Mouse (Mus musculus) embryonic stem cell, embryonic (primary cell): ENCODE data around the gene S100z.

Experiments used
- CTCF ChIA-PET, 4 experiments: fragments of 300-600 bp in 2 of 4; fragments of 350-600 bp in 2 of 4; sonication (Branson Sonifier 250); formaldehyde crosslinking; loops; one replicate each; lab custom pipeline; 2022; ENCODE audit warnings: inconsistent platforms in 2 of 4; lab: Charles Lee
- POLR2A ChIA-PET, 4 experiments: fragments of 300-600 bp in 2 of 4; fragments of 350-600 bp in 2 of 4; sonication (Branson Sonifier 250); formaldehyde crosslinking; loops; one replicate each; lab custom pipeline; 2022; ENCODE audit warnings: antibody characterized with exemption in 4 of 4, inconsistent platforms in 1 of 4; lab: Charles Lee

S100z gene

GRCm38 (mm10) chr13:95478671-95479413, at the start of gene S100z:
Gene S100z (minus strand): TSS chr13:95478721.
- ChIA-PET CTCF (interaction anchor here in 3 of 4 experiments (0.5 to 1.1 kb wide), 4 partner anchors 11 to 625 kb away, joined by 3 to 6 read pairs (median 3); no protein-coding TSS in a partner anchor), POLR2A (no interaction called here)

GRCm38 (mm10) chr13:95524674-95525491, 46.4 kb upstream of the S100z start, which contains the start of gene F2rl1:
Gene F2rl1 (minus strand): TSS chr13:95525227.
- POLR2A ChIA-PET, result interaction anchor here (0.5 to 6.5 kb wide), 23 partner anchors 9 to 1000 kb away, joined by 3 to 100 read pairs (median 5); partner anchors contain the start of gene F2r (in 2 of the 4)
- CTCF ChIA-PET, result interaction anchor here (0.6 to 1.0 kb wide), 6 partner anchors 10 to 55 kb away, joined by 3 to 14 read pairs (median 4); no protein-coding TSS in a partner anchor

GRCm38 (mm10) chr13:95524424-95524673, 45.8 kb upstream of the S100z start:
- POLR2A ChIA-PET, result interaction anchor here (0.6 to 6.5 kb wide), 12 partner anchors 8 to 1842 kb away, joined by 3 to 100 read pairs (median 10); partner anchors contain the start of gene F2r (in 1 of the 4)
- CTCF ChIA-PET, result interaction anchor here in 1 of 4 experiments (0.8 kb wide), 1 partner anchor 54 kb away, joined by 3 read pairs; no protein-coding TSS in a partner anchor

DNA sequence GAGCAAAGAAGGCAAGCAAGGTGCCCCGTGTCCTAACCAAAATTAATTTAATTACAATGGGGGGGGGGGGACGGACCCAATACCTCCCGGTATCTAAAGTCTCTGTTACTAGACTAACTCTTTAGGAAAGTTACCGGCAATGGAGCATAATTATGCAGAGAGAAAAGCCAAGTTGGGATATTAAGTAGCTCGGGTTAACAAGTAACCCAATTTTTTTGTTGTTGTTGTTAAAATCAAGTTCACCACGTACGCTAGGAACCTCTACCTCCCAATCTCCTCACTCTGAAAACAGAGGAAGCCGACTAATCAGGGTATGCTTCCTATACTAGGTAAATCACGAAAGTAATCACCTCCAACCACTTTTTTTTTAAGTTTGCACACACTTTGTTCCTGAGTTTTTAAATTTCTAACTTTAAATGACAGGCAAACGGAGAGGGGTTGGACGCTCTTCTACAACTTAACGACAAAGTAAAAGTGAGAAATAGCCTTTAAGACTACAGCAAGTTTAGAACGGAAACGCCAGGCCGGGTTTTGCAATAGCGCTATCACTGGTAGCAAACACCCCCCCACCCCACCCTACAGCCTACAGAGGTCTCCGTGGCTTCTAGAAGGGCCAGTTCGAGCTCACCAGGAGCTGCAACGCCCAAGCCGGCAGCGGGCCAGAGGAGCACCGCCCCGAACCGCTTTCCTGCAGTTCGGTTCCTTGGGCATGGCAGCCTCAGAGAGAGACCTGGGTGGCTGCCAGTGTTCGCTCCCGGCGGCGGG, 45.3 kb upstream of the S100z start:
- CTCF ChIA-PET, result interaction anchor here in 1 of 4 experiments (0.6 to 0.7 kb wide), 2 partner anchors 12 to 1018 kb away, joined by 3 to 4 read pairs; partner anchors contain the start of genes Col4a3bp and Polk
- POLR2A ChIA-PET, result interaction anchor here (0.6 to 6.5 kb wide), 16 partner anchors 9 to 1843 kb away, joined by 3 to 100 read pairs (median 5); no protein-coding TSS in a partner anchor

DNA sequence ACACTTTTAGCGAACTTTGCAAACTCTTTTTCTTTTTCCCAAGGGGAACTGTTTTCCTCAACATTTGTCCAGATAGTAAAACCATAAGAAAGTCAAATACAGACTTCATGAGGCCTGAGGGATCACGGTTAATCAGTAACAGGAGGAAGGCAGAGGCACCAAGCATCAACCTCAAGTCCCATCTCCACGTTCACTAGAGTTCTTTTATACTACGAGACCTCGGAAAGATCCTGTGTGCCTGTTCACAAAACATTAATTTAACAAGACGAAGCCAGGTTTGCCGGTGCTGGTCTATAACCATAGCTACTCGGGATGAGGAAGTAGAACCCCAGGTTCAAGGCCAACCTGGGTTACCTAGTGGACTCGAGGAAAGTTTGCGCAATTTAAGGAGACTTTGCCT, 43.7 kb upstream of the S100z start:
- POLR2A ChIA-PET, result interaction anchor here in 2 of 4 experiments (1.1 to 6.5 kb wide), 4 partner anchors 10 to 29 kb away, joined by 3 to 100 read pairs (median 43); no protein-coding TSS in a partner anchor
- CTCF ChIA-PET, result no interaction called here

DNA sequence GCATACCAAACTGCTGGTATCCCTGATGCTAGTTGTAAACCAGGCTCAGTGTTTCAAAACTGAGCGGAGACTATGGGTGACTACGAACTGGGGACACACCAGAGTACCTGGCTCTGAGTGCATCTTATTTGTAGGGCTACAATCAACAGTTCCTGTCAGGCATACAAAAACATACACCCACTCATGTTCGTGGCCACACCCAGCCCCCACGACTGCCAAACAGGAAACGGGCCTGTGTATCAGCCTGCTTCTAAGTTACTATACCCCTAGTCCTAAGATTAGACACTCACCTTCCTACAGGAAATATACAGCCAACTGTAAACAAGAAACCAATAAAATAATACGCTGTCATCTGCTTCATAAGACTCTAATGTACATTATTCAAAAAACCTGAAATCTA, 42.5 kb upstream of the S100z start:
- POLR2A ChIA-PET, result interaction anchor here in 1 of 4 experiments (0.6 to 6.5 kb wide), 3 partner anchors 9 to 15 kb away, joined by 3 to 81 read pairs (median 5); no protein-coding TSS in a partner anchor
- CTCF ChIA-PET, result no interaction called here

DNA sequence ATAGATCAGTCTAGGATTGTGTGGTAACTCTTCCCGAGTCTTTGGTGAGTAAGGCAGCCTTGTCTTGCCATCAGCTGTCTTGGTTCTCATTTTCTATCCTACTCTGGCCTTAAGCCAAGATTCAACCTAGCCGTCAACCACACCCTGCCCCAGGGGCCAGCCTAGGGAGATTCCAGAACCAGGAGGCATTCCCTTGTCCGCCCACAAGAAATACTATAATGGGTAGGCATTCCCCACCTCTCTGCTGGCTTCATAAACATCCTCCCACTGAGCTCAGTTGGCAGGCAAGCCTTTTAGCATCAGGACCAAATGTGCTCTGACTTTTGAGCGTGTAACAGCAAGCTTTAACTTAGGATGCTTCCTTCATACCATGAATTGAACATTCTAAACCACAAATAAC, 36.2 kb upstream of the S100z start:
- ChIA-PET CTCF (interaction anchor here in 1 of 4 experiments (0.6 kb wide), 1 partner anchor 377 kb away, joined by 7 read pairs; no protein-coding TSS in a partner anchor), POLR2A (interaction anchor here (0.6 to 3.6 kb wide), 9 partner anchors 10 to 146 kb away, joined by 3 to 17 read pairs (median 9); partner anchors contain the start of genes F2rl1 (in 3 of the 4), Aggf1 (in 1 of the 4) and F2r (in 1 of the 4))

- ChIA-PET POLR2A (interaction anchor here in 2 of 4 experiments (1.0 to 1.1 kb wide), 2 partner anchors 25 kb away, joined by 3 read pairs; no protein-coding TSS in a partner anchor), CTCF (interaction anchor here in 1 of 4 experiments (0.6 kb wide), 1 partner anchor 40 kb away, joined by 5 read pairs; no protein-coding TSS in a partner anchor)
These were observed 31.5 kb upstream of the S100z start for GRCm38 (mm10) chr13:95510054-95510453.

DNA sequence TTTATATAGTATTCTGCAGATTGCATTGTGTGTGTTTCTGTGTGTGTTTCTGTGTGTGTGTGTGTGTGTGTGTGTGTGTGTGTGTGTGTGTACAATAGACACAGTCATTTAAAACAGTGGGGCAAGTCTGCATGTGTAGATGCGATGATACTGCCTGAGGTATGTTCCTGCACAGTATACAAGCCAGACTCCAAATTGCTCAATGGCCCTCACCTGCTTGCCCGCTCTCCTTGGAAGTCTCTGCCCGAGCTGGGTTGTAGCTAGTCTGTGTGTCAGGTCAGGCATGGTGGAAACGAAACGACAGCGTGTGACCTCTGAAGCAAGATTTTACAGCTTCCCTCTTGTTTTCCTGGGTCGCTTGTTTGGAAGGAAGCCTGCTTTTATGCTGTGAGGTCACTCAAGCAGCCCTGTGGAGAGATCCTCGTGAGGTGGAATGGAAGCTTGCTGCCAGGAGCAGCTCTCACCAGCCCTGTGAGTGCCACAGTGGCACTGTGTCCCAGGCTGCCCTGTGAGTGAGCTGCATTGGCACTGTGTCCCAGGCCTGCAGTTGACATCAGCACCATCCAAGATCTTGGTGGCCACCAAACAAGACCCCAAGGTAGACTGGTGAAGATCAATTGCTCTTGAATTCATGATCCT, 24.9 kb upstream of the S100z start:
- CTCF ChIA-PET, result no interaction called here
- POLR2A ChIA-PET, result interaction anchor here in 1 of 4 experiments (0.7 to 1.3 kb wide), 2 partner anchors 32 to 987 kb away, joined by 3 to 5 read pairs; no protein-coding TSS in a partner anchor

DNA sequence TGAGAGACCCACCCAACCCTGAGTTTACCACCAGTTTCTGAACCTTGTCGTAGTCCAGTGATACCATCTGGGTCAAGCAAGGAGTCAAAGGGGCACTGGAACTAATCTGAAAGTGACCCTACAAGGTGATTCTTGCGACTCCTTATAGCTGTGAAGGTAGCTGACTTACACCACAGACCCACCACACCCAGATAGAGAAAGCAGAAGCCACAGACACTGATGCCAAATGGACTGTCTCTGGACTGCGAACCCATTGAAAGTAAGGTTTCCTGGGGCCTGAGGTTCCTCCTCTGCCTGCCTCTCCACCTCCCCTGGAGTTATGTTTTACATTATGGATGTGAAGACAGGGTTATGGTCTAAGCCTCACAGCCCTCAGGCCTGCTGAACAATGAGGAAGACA, 18.1 kb upstream of the S100z start:
- POLR2A ChIA-PET, result no interaction called here

GRCm38 (mm10) chr13:95494812-95495211, 16.3 kb upstream of the S100z start:
- ChIA-PET POLR2A (no interaction called here), CTCF (no interaction called here)

More for the DNA sequence above, 18.1 kb upstream of the S100z start:
- CTCF ChIA-PET, result no interaction called here

DNA sequence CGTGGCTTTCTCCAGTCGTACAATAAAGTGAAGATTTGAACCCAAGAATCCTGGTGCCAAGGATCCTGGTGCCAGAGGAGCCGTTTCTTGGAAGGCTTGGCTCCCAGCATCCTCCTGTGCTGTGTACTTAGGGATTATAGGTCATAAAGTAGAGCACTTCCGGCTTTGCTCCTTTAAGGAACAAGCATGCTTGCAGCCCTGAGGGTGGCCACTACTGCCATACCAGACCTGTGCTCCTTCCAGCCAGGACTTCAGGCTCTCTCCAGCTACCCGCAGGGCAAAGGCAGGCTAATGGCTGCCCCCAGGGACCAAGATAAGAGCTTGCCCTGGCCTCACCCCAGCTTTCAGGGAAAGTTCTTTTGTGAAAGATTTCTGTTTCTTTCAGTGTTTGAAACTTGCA, 14.8 kb upstream of the S100z start:
- CTCF ChIA-PET, result interaction anchor here in 1 of 4 experiments (1.0 kb wide), 1 partner anchor 23 kb away, joined by 4 read pairs; no protein-coding TSS in a partner anchor

GRCm38 (mm10) chr13:95491327-95491726, 12.8 kb upstream of the S100z start:
- ChIA-PET CTCF (no interaction called here), POLR2A (interaction anchor here in 1 of 4 experiments (0.6 kb wide), 1 partner anchor 24 kb away, joined by 3 read pairs; no protein-coding TSS in a partner anchor)

More for the DNA sequence above, 14.8 kb upstream of the S100z start:
- POLR2A ChIA-PET, result interaction anchor here in 1 of 4 experiments (0.8 to 1.3 kb wide), 2 partner anchors 29 to 31 kb away, joined by 3 read pairs; no protein-coding TSS in a partner anchor

DNA sequence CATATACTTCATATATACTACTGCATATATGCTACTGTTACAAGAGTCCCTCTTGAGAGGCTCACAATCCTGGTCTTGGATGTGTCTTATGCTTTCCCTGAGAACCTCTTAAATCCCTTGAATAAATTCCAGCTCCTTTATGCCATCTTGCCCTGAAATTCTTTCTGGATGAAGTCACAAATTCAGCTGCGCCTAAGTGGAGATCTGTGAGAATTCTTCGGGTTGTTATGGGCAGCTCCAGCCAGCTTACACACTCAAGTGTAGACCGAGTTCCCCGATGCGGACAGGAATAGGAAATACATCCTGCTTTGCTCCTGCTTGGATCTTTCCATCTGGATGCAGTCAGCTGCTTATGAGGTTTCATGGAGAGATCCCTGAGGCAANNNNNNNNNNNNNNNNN, 6.1 kb upstream of the S100z start:
- CTCF ChIA-PET, result interaction anchor here in 2 of 4 experiments (0.7 to 1.0 kb wide), 3 partner anchors 14 to 1065 kb away, joined by 3 to 5 read pairs (median 3); no protein-coding TSS in a partner anchor
- POLR2A ChIA-PET, result interaction anchor here in 2 of 4 experiments (0.7 to 1.1 kb wide), 3 partner anchors 11 to 126 kb away, joined by 3 to 5 read pairs (median 3); no protein-coding TSS in a partner anchor

DNA sequence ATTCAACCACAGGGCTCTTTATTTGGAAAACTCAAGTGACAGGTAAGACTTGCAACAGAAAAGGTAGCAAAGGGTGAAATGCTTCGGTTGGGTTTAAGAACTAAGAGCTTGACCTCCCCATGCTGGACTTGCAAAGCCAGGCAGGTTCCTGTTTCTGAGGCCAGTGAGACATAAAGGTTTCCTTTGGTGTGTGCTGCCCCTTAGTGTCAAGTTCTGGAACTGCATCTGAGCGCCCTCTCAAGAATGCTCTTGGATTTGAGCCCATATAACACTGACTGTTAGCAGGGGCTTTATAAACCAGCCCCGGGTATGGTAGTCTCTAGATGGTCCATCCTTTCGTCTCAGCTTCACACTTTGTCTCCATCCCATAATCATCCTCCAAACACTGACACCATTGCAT, 2.9 kb upstream of the S100z start:
- ChIA-PET POLR2A (interaction anchor here in 2 of 4 experiments (0.8 to 1.6 kb wide), 2 partner anchors 21 to 54 kb away, joined by 3 to 12 read pairs; no protein-coding TSS in a partner anchor), CTCF (interaction anchor here in 3 of 4 experiments (0.6 to 1.8 kb wide), 17 partner anchors 8 to 613 kb away, joined by 3 to 7 read pairs (median 3); partner anchors contain the start of gene Aggf1 (in 1 of the 3))

GRCm38 (mm10) chr13:95477173-95477572, 1.3 kb downstream of the S100z start:
- ChIA-PET POLR2A (interaction anchor here in 1 of 4 experiments (0.7 kb wide), 1 partner anchor 112 kb away, joined by 3 read pairs; no protein-coding TSS in a partner anchor), CTCF (no interaction called here)
